Mouse (Mus musculus): ENCODE measurements around the gene Vav2. TPM values are rescaled to one million over a fixed set of nuclear protein-coding genes. Genes with fewer than 3 reads are reported as not detected.

The Vav2 gene
- polyA plus RNA-seq, 1 experiment = 24.6 TPM

- no peak overlapping the region for H3K4me3 ChIP-seq (ENCODE audit: low read depth, low read length)
- H3K9ac ChIP-seq (ENCODE audit: low read depth, poor library complexity, severe bottlenecking) = no peak overlapping the region
- H3K4me1 ChIP-seq (ENCODE audit: control insufficient read depth, insufficient read depth, low read length) = peaks cover 22% of the 10 kb centered on the region
- H3K27ac ChIP-seq (ENCODE audit: insufficient read depth, low read length) = no peak overlapping the region
- TF ChIP-seq EP300 (IDR thresholded peaks at IDR 0.05; ENCODE audit: insufficient read depth, low read depth, low read length) (no peak), POLR2A (IDR thresholded peaks at IDR 0.05; ENCODE audit: insufficient read depth, low read length) (no peak), CTCF (IDR thresholded peaks at IDR 0.05; ENCODE audit: low read depth, low read length) (no peak)
- no peaks in the 10 kb centered on the region for H3K36me3 ChIP-seq (ENCODE audit: control insufficient read depth, insufficient read depth, low read length, poor library complexity, severe bottlenecking)
- H3K27me3 ChIP-seq (ENCODE audit: control insufficient read depth, insufficient read depth, low read length, poor library complexity, severe bottlenecking) = no peaks in the 10 kb centered on the region
- H3K9me3 ChIP-seq (replicated peaks; ENCODE audit: control insufficient read depth, insufficient read depth, low read length, poor library complexity, severe bottlenecking) = no peaks in the 10 kb centered on the region
Observed at GRCm38 (mm10) chr2:27410518-27411140, 16.2 kb downstream of the Vav2 start.

DNA sequence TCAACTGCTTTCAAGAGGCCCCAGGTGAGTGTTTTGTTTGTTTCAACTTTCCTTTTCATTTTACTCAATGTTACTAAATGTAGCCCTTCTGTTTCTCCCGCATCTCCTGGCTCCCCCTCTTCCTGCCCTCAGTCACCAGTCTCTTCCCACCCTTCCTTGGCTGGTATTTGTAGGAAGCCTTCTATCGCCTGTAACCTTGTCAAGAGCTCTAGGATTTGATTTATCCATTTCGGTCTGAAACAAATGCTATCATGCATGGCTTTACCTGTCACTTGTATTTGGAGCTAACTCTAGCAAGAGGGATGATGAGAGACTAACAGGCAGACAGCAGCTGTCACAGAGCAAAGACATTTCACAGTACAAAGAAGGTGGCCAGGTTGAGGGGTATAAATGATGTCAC is 18.6 kb downstream of the Vav2 start:
- H3K9ac ChIP-seq (ENCODE audit: low read depth, poor library complexity, severe bottlenecking) = no peak overlapping the region
- no peak for TF ChIP-seq CTCF (IDR thresholded peaks at IDR 0.05; ENCODE audit: low read depth, low read length)
- TF ChIP-seq POLR2A (IDR thresholded peaks at IDR 0.05; ENCODE audit: insufficient read depth, low read length) = no peak
- no peak for TF ChIP-seq EP300 (IDR thresholded peaks at IDR 0.05; ENCODE audit: insufficient read depth, low read depth, low read length)
- no peaks in the 10 kb centered on the region for H3K27me3 ChIP-seq (ENCODE audit: control insufficient read depth, insufficient read depth, low read length, poor library complexity, severe bottlenecking)
- H3K36me3 ChIP-seq (ENCODE audit: control insufficient read depth, insufficient read depth, low read length, poor library complexity, severe bottlenecking) = no peaks in the 10 kb centered on the region
- H3K4me3 ChIP-seq (ENCODE audit: low read depth, low read length) = no peak overlapping the region
- H3K9me3 ChIP-seq (replicated peaks; ENCODE audit: control insufficient read depth, insufficient read depth, low read length, poor library complexity, severe bottlenecking) = no peaks in the 10 kb centered on the region
- peaks cover 12% of the 10 kb centered on the region for H3K4me1 ChIP-seq (ENCODE audit: control insufficient read depth, insufficient read depth, low read length)
- H3K27ac ChIP-seq (ENCODE audit: insufficient read depth, low read length) = no peak overlapping the region

DNA sequence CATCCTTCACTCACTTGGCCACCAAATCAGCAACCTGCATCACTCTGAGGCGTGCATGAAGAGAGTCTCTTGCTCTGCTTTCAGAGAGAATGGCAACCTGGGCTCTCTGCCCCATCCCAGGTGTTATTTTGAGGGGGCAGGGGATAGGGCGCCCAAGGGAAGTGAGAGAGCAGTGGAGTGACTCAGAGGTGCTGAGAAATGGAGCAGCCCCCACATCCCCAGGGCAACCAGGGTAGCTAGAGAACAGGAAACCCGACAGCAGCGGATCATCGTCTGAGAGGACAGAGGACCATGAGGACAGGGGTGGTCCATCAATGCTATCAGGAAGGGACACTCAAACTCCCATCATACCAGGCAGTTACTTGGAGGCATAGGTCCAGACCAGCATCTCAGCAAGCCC is 19.9 kb downstream of the Vav2 start:
- Histone ChIP-seq H3K9ac (ENCODE audit: low read depth, poor library complexity, severe bottlenecking) (no peak overlapping the region), H3K27me3 (ENCODE audit: control insufficient read depth, insufficient read depth, low read length, poor library complexity, severe bottlenecking) (no peaks in the 10 kb centered on the region), H3K9me3 (replicated peaks; ENCODE audit: control insufficient read depth, insufficient read depth, low read length, poor library complexity, severe bottlenecking) (no peaks in the 10 kb centered on the region), H3K36me3 (ENCODE audit: control insufficient read depth, insufficient read depth, low read length, poor library complexity, severe bottlenecking) (no peaks in the 10 kb centered on the region), H3K4me3 (ENCODE audit: low read depth, low read length) (no peak overlapping the region), H3K27ac (ENCODE audit: insufficient read depth, low read length) (no peak overlapping the region), H3K4me1 (ENCODE audit: control insufficient read depth, insufficient read depth, low read length) (peaks cover 9% of the 10 kb centered on the region)
- TF ChIP-seq EP300 (IDR thresholded peaks at IDR 0.05; ENCODE audit: insufficient read depth, low read depth, low read length) (no peak), CTCF (IDR thresholded peaks at IDR 0.05; ENCODE audit: low read depth, low read length) (no peak), POLR2A (IDR thresholded peaks at IDR 0.05; ENCODE audit: insufficient read depth, low read length) (no peak)

GRCm38 (mm10) chr2:27405094-27405884 is 21.5 kb downstream of the Vav2 start:
- TF ChIP-seq POLR2A (IDR thresholded peaks at IDR 0.05; ENCODE audit: insufficient read depth, low read length) = no peak
- TF ChIP-seq CTCF (IDR thresholded peaks at IDR 0.05; ENCODE audit: low read depth, low read length) = no peak
- TF ChIP-seq EP300 (IDR thresholded peaks at IDR 0.05; ENCODE audit: insufficient read depth, low read depth, low read length) = no peak
- H3K4me1 ChIP-seq (ENCODE audit: control insufficient read depth, insufficient read depth, low read length) = peaks cover 9% of the 10 kb centered on the region
- H3K27me3 ChIP-seq (ENCODE audit: control insufficient read depth, insufficient read depth, low read length, poor library complexity, severe bottlenecking) = no peaks in the 10 kb centered on the region
- peak overlapping the region; percentile 56; the same call in 1 of the 2 replicates for H3K27ac ChIP-seq (ENCODE audit: insufficient read depth, low read length)
- no peaks in the 10 kb centered on the region for H3K36me3 ChIP-seq (ENCODE audit: control insufficient read depth, insufficient read depth, low read length, poor library complexity, severe bottlenecking)
- H3K9me3 ChIP-seq (replicated peaks; ENCODE audit: control insufficient read depth, insufficient read depth, low read length, poor library complexity, severe bottlenecking) = no peaks in the 10 kb centered on the region
- H3K4me3 ChIP-seq (ENCODE audit: low read depth, low read length) = no peak overlapping the region
- H3K9ac ChIP-seq (ENCODE audit: low read depth, poor library complexity, severe bottlenecking) = no peak overlapping the region

GRCm38 (mm10) chr2:27404375-27405093 is 22.3 kb downstream of the Vav2 start:
- no peak overlapping the region for H3K9ac ChIP-seq (ENCODE audit: low read depth, poor library complexity, severe bottlenecking)
- TF ChIP-seq POLR2A (IDR thresholded peaks at IDR 0.05; ENCODE audit: insufficient read depth, low read length) = no peak
- no peak for TF ChIP-seq CTCF (IDR thresholded peaks at IDR 0.05; ENCODE audit: low read depth, low read length)
- no peak for TF ChIP-seq EP300 (IDR thresholded peaks at IDR 0.05; ENCODE audit: insufficient read depth, low read depth, low read length)
- no peak overlapping the region for H3K4me3 ChIP-seq (ENCODE audit: low read depth, low read length)
- no peaks in the 10 kb centered on the region for H3K36me3 ChIP-seq (ENCODE audit: control insufficient read depth, insufficient read depth, low read length, poor library complexity, severe bottlenecking)
- no peaks in the 10 kb centered on the region for H3K27me3 ChIP-seq (ENCODE audit: control insufficient read depth, insufficient read depth, low read length, poor library complexity, severe bottlenecking)
- no peaks in the 10 kb centered on the region; the same call in 1 of the 2 replicates for H3K9me3 ChIP-seq (replicated peaks; ENCODE audit: control insufficient read depth, insufficient read depth, low read length, poor library complexity, severe bottlenecking)
- peak overlapping the region; percentile 56; the same call in 1 of the 2 replicates for H3K27ac ChIP-seq (ENCODE audit: insufficient read depth, low read length)
- H3K4me1 ChIP-seq (ENCODE audit: control insufficient read depth, insufficient read depth, low read length) = peaks cover 9% of the 10 kb centered on the region

All from ES-Bruce4 (cell line).